Mouse (Mus musculus): Measurements from ENCODE around the gene Nol9.
"Not testable (repeated sequence)": the region's sequence is repeated elsewhere in the genome, so short reads cannot be mapped to it uniquely, and the experiment has no call there.

Gene Nol9

DNA sequence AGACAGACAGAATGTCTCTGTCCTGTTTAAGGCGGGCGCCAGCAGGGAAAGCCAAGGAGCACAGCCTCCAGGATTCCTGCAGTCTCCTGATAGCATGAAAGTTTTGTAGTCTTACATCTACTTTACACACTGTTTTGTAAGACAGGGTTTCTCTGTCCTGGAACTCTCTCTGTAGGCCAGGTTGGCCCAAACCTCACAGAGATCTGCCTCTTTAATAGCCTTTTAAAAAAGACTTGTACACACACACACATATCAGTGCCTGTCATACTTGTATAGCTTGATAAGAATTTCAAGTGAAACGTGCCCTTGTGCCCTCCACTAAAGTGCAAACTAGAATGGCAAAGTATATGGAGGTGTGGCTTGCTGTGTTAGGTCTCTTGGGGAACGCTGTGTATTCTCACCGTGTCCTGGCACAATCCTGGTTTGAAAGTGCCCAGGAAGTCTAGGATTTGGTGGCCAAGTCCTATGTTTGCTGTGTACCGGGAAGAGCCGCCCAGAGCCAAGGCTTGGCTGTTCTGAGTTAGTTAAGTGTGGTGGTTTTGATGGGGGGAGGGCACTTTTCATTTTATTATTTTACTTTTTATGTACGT lies 27.9 kb upstream of the Nol9 start:
- DNase-seq: no peak

DNA sequence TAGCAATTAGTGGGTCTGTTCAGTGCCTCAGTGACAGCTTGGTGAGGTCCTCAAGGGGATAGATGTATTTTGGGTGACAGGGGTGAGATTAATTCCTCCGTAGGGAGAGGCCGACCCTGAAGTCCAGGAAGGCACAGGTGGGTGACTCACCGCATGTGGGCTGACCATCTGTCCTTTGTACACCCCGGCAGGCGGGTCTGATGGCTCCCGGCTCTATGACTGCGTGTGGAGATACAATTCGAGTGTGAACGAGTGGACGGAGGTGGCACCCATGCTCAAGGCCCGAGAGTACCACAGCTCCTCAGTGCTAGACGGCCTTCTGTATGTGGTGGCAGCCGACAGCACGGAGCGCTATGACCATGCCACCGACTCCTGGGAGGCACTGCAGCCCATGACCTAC lies 27.0 kb upstream of the Nol9 start:
- no peak for DNase-seq

DNA sequence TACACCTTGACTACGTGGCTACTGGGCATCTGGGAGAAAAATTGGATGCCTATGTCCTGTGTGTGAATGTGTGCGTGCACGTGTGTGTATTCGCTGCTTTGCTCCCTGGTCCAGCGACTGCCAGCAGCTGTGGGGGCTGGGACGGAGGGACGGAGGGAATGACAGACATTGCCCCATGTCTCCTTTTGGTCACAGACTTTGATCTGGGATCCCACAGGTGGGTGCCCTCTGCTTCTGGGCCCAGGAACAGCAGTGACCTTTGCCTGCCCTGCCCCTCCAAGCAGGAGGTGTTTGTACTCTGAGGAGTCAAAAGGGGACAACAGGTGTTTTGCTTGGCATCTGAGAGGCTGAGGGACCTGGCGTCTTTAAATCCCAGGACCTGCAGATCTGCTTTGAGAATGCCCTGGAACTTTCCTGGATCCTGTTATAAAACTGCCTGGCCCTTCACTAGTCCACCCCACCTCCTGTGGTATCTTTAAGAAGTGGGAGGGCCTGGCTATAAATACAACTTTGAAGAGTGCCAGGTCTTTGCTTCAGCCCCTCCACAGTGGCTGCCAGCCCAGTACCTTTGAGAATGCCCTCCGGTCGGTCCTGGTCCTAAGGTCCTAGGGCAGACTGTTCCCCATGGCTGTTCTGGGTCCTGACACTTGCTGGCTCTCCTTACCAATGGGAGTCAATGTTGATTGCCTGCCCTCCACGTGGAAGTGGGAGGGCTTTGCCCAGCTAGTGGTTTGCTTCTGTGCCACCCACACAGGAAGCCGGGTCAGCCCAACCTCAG lies 25.9 kb upstream of the Nol9 start:
- DNase-seq: no peak

DNA sequence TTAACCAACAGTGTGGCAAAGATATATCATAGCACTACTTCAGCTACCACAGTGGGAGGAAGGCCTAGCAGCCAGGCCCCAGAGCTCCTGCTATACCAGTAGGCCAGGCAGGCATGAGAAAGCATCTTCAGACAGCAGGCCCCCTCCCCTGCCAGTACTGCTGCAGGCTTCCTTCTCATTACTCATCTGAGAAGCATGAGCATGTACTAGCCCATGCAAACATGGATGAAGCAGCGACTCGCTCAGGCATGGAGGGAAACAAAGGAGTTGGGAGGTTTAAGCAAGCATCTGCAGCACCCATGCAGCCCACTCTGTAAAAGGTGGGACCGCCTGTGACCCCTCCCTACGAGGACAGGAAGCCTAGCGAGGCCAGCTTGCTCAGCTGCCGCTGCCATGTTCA lies 20.0 kb upstream of the Nol9 start:
- DNase-seq: no peak

DNA sequence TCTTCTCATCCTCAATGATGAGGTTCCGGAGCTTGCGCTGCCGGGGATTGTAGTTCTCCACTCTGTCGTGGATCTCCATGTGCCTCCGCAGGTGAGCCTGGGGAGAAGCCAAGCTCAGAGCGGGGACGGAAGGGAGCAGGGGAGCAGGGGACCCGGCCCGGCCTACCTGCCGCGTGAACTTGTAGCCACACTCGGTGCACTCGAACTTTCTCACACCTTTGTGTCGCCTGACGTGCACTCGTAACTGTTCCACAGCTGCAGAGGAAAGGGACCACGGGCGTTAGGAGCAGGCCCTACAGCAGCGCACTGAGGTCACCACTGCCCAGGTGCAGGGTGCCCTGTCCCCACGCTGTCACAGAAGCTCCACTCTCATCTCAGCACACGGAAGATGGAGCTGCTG lies 19.1 kb upstream of the Nol9 start:
- no peak for DNase-seq

DNA sequence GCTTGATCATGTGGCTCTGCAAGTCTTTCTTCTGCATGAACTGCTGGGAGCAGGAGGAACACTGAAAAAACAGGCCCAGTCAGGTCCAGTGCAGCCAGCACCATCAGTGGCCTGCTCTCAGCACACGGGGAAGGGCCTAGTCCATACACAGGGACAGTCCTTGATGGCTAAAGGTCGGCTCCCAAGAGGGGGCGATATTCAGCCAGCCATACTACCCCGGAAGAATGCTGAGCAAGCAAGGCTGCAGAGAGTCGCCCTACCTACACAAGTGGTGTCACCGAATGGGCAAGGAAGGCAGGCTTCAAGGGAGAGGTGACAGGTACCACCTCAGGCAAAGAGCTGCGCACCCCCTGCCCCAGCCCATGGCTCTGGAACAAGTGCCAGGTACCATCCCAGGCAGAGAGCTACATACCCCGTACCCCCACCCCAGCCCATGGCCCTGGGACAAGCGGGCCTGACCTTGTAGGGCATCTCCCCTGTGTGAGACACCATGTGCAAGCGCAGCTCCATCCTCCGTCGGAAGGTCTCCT lies 17.5 kb upstream of the Nol9 start:
- DNase-seq: no peak

DNA sequence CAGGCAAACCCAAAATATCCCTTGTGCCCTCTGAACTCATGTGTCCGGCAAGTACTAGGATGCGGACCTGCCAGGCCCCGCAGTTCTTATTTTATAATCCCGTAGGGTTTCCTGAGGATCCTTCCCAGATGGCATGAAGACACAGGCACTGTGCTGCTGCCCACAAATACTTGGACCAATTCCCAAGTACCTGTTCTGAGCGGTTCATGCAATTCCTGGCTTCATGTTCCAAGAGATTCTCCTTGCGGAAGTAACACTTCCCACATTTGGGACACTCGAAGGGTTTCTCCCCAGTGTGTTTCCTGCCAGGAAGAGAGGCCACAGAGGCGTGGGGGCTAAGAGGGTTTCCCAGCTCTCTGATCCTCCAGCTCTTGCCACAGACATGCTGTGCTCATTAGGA lies 16.6 kb upstream of the Nol9 start:
- DNase-seq: peak; percentile 52

DNA sequence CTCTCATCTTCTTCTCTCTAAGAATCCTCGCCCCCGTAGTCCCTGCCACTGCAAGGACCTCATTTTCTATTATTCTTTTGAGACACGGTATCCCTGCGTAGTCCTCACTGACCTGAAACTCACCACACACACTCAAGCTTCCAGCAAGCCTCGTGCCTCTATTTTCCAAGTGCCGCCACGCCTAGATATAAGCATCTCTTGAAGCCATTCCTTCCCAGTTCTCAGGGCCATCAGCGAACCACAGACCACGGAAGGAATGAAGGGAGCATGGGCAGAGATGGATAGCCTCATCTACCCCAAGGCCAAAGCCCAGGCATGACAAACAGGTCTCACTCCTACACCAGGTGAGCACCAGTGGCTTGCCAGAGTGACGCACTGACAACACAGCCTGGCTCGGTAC lies 14.6 kb upstream of the Nol9 start:
- DNase-seq: peak; percentile 15

DNA sequence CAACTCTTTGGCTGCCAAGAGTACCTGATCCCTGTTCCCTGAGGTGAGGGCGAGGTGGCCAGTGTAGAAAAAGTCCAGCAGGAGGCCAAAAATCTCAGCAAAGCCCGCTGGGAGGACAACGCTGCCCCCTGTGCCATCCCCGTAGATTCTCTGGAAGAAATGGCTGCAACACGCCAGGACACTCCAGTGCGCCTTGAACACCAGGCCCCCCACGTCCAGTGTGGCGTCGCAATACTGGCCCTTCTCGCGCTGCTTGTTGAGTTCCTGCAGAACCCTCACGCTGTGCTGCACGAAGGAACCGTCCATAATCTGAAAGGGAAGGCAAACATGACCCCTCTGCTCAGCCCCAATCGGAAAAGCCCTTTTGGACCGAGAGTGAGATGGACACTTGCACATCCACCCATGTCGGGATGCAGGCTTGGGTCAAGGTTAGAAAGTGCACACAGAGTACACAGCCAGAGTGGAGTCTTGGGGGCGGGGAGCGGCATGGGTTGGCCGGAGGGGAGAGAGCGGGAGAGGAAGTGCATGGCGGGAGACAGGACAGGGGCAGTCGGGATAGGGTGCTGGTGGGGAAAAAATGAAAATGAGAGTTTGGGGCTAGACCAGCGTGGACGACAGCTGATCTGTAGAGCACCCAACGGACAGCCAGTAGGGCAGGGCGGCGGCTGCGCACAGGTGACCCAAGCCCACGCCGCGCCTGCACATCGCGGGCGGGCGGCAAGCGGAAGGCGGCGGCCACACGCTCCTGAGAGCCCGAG lies 12.2 kb upstream of the Nol9 start:
- DNase-seq: peak; percentile 48

DNA sequence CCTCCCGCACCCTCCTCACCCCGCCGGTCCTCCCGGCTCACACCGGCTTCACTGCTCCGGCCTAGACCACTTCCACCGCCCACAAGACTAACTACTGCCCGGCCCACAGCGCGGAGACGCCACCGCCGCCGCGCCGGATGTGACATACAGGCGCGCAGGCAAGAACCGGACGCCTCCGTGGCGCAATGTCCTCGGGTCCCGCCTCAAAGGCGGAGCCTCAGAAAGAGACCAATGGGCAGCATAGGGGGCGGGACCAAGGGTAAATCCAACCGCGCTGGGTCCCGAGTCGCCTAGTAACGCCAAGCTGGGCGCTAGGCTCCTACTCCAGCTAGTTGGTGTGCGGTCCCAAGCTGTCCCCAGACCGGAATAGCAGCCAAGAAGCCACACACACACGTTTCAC lies 11.6 kb upstream of the Nol9 start, which contains the start of gene Zbtb48:
TSS of gene Zbtb48 (minus strand) at position 148 of the 400 bp plus-strand sequence.
- DNase-seq: peak; percentile 96

DNA sequence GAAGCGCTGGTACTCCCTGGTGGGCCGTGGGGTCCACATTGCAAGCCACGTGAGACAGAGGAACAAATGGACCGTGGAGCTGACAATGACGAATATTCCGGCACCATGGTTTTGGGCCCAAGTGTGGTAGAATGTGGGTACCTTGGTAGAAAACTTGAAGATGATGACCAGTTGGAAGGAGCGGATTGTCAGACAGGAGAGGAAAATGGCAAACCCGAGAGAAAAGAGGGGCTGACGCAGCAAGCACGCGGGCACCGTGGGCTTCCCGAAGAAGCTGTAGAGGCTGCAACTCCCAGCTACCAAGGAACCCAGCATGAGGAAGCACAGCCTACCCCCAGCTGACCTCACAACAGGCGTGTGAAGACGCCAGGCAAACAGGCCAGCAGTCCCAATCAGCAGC lies 10.7 kb upstream of the Nol9 start:
- DNase-seq: no peak

DNA sequence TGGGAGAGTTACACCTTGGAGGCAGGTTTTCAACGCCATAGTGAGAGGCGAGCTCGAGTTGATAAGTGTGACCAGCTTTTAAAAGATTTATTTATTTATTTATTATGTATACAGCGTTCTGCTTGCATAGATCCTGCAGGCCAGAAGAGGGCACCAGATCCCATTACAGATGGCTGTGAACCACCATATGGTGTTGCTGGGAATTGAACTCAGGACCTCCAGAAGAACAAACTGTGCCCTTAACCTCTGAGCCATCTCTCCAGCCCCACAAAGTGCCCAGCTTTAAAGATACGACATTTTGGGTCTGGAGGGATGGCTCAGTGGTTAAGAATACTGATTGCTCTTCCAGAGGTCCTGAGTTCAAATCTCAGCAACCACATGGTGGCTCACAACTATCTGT lies 10.0 kb upstream of the Nol9 start:
- DNase-seq: peak; percentile 44

DNA sequence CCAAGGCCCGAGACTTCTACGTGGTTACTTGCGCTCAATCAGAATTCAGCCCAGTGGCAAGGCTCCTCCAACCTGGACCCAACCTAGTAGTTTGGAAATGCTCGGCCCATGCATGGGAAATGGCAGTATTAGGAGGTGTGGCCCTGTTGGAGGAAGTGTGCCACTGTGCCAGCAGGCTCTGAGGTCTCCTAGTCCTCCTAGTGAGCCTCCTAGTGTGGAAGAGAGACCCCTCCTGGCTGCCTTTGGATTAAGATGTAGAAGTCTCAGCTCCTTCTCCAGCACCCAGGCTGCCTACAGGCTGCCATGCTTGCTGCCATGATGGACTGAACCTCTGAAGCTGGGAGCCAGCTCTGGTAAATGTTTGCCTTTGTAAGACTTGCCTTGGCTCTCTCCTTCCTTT lies 9.1 kb upstream of the Nol9 start:
- DNase-seq: peak; percentile 26

DNA sequence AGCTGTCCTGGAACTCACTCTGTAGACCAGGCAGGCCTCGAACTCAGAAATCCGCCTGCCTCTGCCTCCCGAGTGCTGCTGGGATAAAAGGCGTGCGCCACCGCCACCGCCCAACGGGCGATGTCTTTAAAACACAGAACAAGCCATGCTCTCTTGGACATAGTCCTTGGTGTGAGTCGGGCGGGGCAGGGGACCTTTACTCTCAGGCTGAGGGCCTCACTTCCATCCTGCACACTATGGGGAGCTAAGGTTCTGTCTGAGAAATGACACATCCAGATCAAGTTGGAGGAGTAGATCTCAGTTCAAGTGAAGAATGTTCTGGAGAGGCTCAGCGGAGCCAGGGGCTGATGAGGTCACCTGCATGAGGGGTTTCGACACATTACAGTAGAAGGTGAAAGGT lies 6.2 kb upstream of the Nol9 start:
- peak; percentile 4 for DNase-seq

DNA sequence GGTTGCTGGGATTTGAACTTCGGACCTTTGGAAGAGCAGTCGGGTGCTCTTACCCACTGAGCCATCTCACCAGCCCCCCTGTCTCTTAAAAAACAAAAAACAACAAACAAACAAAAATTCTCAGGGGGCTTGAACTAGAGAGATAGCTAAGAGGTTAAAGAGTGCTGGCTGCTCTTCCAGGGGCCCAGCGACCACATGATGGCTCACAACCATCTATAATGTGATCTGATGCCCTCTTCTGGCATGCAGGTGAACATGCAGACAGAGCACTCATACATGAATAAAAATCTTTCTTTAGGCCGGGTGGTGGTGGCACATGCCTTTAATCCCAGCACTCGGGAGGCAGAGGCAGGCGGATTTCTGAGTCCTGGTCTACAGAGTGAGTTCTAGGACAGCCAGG lies 2.7 kb upstream of the Nol9 start:
- not testable (repeated sequence) for DNase-seq

DNA sequence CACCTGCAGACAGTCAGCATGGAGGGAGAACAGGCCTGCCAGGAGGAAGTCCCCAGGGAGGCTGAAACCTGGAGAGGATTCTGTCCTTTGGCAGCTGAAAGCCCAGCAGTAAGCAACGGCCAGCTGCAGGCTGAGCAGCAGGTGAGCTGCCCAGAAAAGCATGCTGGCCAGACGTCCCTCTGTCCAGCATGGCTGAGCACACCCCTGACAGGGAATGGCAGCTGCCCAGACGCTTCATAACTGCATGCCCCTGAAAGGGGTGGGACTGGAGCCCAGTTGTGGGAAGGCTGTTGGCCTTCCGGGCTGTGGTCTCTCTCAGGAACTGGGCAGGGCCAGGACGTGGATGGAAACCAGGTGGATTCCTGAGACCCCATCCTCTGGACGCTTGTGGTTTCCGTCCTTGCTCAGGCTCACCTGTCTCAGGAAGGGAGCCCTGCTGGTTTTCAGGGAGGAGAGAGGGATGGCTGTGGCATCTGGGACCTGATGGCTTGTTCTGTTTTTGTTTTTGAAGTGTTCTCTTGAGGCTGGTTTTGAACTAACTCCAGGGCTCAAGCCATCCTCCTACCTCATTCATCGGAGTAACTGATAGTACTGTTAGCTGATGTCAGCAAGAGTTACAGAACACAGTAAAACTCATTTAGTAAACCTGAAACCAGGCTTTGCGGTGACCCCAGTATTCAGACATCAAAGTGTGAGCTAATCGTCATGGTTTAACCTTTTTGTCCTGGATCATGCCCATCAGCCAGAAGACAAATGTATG lies 716 bp upstream of the Nol9 start, which contains the start of gene Tas1r1:
TSS of gene Tas1r1 (minus strand) at position 344 of the 760 bp plus-strand sequence.
- no peak for DNase-seq

DNA sequence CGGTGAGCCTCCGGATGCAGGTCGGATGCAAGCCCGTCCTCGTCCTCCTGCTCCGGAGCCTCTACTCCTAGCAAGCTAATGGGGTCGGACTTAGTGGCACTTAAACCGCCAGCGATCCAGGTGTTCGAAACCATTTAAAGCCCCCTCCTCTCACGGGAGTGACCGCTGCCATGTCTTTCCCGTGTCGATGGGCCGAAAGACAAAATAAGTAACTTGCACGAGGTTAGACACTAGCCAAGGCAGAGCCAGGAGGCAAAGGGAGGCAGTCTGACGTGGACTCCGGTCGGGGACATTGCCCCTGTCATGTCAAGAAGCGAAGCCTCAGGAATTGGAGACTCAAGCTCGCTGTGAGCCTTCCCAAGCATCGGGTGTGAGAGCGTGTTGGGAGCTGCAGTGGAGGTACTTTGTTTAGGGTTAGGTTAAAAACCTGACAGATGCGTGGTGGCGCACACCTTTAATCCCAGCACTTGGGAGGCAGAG lies 750 bp downstream of the Nol9 start:
- DNase-seq: no peak

DNA sequence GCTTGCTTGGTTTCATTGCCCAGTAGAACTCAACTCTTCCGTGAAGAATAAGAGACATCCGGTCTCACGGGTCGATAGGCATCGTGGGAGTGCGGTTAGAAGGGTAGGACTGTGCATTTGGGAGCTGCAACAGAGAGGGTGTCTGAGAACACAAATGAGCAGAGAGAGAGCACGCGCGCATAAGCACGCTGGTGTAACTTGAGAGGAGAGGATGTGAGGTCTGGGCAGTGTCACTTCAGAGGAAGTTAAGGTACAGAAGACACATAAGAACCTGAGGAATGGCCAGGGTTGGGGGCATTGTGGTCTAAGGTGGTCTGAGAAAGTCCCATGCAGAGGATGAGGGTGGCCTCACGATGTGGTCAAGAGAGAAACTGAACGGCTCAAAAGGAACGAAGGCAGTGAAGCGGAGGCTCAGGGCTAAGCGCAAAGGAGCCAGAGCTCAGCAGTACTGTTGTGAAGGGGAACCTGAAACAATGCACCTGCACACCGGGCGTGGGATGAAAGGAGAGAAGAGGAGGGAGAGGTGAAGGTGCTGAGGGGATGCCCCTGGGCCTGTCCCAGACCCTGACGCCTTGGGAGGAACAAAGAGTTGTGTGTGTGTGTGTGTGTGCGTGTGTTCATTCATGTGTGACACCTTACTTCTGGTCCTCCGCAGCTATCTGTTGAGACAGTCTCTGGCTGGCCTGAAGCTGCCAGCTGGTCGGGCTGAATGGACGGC lies 3.0 kb downstream of the Nol9 start:
- DNase-seq: no peak

DNA sequence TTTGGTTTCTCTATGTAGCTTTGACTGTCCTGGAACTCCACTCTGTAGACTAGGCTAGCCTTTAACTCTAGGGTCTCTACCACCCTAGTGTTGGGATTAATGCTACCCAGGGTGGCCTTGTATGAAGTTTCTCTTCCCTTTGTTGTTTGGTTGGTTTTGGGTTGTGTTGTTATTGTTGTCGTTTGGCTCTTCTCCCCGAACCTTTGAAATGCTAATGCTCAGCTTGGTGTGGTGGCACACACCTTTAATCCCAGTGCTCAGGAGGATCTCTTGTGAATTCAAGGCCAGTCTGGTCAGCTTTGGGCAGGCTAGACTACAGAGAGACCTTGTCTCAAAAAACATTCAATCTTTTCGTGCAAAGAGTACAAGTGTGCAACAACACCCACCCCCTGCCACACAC lies 4.0 kb downstream of the Nol9 start:
- no peak for DNase-seq

DNA sequence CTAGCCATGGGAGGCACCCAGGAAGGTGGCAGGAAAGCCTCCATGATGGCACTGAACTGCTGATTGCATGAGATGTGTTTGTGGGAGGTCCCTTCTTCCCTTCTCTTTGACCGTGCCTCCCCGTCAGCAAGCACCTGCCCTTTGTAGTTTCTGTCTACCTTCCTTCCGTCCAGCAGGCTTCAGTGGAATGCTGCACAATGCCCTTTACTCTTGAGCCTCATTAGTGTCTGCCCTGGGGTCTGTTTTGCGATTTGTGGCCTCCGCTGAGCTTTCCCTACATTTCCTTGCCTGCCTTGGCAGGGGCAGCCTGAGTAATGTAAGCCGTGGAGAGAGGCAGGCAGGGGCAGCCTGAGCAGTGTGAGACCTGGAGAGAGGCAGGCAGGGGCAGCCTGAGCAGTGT lies 5.5 kb downstream of the Nol9 start:
- DNase-seq: no peak

DNA sequence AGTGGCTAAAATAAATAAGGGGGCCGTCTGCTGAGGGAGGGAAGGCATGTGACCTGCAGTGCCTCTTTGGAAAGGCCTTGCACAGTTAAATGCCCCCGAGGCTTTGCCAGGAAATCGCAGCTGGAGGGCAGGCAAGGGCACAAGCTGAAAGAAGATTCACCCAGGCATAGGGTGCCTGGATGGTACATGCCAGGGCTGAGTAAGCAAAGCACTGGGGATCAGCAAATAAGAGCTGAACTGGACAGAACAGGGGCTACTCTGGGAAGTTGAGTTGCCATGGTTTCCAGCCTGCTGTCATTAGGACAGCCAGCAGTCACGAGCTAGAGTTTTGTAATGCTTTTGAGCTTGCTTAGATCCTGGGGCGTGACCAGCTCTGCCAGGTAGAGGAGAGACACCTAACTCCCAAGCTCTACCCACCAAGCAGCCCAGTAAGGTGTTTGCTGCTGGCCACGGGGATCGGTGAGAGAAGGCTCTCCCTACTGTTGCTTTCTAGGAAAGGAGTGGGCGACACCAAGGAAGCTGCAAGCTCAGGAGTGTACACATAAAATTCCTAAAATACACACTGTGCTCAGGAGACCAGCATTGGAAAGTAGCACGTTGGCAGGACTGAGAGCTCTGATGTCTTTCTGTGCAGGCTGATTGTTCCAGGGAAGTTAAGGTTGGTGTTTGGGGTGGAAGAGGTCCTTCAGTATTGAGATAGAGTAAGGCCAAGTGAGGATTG lies 23.4 kb downstream of the Nol9 start:
- no peak for DNase-seq

All from cerebellum, adult 9-10 months (tissue).